Mouse (Mus musculus): ENCODE measurements around the gene Ropn1l.

The Ropn1l gene

DNA sequence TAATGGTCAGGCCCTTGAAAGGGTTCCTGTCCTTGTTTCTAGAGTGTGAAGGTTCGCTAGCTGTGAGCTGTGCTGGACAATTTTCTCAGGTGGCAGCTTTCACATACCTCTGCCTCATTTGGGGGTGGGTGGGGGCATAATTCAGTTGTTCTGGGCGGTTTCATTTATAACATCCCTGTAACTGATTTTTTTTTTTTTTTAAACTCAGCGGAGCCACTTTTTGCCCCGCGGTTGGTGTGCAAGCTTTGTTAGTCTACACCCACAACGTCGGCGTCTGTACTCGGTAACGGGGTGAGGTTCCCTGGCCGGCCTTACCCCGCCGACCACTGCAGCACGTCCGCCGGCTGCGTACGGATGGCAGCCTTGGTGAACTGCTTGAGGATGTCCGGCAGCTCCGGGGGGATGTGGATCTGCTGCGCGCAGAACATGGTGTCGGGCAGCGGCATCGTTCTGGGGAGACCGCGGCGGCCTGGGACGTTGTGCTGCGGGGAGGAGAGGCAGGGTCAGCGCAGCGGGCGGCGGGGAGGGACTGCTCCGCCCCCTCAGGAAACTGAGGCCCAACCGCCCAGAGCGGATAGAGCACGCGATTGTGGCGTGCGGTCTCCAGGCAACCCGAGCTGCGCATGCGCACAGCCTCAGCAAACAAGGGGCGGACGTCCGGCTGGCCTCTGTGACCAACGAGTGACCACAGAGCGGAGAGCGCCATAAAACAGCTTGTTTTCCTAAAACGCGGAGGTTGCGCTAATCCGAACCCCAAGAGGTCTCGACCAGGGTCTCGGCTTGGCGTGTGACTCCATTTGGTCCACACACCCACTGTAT is at the start of gene Ropn1l:
Ropn1l (minus strand) TSS at position 640 of the 819 bp plus-strand sequence.
- DNase-seq (ENCODE audit: low read depth, low spot score), result peak; percentile 93

DNA sequence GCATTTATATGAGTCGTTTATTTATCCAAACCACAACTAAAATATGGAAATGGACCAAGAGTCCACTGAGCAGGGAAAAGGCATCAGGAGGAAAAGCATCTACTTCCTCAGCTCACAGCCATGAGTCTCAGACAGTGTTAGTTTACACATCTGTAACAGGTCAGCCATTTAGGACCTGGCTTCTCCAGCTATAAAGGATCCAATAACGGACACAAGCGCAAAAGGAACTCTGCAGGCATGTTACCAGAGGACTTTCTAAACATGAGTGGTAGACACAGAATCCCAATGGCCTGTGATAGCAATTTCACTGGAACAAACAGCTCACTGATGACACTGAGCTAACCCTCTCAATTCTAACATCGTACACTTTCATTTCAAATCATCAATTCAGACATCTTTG is 49.5 kb upstream of the Ropn1l start:
- DNase-seq (ENCODE audit: low read depth, low spot score), result peak; percentile 66

DNA sequence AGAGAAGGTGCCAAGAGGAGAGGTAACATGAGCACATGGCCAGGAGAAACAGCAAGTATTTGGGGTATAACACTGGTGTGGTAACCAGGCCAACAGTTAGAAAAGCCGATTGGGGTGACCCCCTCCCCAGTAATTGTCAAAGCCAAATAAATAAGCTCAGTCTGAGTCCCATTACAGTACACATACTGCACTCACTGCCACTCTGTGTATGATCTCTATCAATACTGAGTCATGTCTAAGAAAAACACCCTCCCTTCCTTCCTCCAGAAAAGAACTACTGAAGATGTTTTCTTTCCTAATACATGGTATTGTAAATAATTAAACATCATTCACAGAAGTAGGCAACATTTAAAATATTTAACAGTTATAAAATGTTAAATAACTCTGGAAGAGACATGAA is 48.8 kb upstream of the Ropn1l start:
- DNase-seq (ENCODE audit: low read depth, low spot score), result no peak

DNA sequence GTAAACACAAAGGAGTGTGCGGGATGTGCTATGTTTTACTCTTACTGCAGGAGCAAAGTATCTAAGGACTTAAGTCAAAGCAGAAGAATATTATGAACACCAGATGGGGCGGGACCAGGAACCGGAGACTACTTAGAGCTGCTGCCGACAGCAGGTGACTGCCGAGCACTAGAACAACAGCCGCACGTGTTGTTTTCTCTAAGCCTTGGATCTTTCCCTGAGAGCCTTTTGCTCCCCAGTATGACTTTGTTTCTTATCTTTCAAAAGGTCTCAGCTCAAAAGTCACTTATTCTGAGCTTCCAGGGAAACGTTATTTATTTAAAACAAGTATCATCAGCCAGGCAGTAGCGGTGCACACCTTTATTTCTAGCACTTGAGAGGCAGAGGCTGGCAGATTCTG is 41.3 kb upstream of the Ropn1l start:
- DNase-seq (ENCODE audit: low read depth, low spot score), result no peak

DNA sequence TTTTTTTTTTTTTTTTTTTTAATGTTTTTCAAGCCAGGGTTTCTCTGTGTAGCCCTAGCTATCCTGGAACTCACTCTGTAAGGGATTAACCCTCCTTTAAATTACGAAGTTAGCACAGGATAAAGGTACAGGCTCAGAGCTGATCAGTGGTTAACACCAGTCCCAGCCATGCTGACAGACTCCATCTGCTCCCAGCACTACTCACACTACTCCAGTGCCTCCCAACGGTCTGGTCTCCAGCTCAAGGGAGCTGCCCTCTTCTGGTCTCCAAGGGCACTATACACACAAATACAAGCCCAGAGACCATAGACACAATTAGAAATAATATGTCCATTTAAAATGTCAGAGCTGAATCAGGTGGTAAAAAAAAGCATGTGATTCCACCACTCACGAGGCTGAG is 40.8 kb upstream of the Ropn1l start:
- no peak for DNase-seq (ENCODE audit: low read depth, low spot score)

DNA sequence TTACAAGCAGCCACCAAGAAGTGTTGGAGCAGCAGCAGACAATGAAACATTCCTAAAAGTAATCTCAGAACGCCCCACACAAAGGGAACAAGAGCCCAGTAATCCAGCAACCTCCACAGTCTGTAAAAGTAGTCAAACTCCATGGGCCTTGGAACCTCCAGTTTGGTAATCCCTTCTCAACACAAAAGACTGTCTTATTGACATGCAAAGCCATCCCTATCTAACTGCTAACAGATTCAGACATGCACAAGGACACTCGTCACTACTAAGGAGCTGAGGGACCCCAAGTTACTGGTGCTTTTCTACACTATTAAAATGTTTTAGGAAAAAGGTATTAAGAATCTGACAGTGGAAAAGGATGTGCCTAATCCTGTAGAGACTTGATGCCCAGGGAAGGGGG is 33.9 kb upstream of the Ropn1l start:
- no peak for DNase-seq (ENCODE audit: low read depth, low spot score)

DNA sequence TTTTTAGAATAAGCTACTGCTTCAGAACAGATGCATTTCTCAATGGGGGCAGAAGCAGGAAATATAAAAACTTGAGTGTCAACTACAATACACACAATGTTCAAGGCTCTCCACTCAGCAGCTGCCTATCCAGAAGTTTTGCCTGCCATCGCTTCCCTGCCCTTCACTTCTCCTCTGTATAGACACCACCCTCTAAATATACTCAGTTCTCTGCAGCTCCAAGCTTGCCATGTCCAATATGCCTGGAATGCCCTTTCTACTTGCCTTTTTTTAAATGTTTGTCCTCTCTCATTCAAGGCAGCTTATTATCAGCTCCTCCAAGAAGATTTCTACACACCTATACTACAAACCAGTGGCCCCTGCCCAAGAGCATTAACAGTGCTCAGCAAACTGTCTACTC is 23.1 kb upstream of the Ropn1l start:
- DNase-seq (ENCODE audit: low read depth, low spot score), result no peak

DNA sequence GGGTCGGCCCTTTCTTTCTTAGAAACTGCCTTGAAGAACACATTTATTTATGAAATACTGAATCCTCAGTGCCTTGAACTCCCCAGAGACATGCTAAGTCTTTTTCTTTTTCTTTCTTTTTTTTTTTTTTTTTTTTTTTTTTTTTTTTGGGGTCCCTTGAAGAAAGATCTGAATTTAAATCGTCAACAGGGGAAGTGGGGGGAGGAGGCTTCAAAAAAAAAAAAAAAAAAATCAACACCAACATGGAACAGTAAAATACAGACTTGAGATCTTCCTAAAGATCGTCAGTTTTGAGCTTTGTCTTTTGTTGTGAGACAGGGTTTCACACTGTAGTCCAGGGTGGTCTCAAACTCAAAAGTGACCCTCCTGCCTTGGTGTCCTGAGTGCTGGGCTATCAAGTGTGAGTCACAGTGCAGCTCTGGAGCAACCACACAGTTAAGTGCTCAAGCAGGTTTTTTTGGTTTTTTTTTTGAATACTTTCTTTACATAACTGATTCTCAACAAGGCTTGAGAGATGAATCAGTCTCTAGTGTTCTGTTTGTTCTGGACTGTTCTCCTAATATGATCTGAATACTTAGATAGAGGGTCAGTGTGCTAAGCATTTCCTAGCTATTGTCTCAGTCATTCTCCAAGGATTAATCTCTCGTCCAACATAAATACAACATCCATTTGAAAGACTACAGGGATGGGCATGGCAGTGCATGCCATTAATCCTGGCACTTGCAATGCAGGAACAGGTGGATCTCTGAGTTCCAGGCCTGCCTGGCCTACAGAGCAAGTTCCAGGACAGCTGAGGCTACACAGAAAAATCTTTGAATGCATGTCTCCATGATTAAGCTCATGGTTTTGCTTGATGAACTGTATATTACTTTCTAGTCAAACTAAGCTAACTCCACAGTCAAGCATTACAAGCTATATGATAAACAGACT is 19.4 kb upstream of the Ropn1l start:
- DNase-seq (ENCODE audit: low read depth, low spot score), result no peak

DNA sequence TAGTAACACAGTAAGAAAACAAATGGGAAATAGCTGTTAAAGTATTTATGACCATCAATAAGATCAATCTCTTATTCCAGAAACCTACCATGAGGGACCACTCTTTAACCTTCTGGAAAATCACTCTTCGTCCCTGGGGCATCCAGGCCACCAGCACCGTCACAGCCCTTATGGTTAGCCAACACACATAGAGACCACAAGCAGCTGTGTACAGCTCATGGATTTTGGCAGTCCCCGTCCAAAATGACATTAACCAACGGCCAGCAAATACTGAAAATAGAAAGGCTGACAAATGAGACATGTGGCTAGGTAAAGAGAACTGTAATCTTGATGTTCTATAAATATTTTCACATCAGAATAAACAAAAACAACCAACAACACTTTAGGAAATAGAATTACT is 18.0 kb upstream of the Ropn1l start:
- DNase-seq (ENCODE audit: low read depth, low spot score), result peak; percentile 48

DNA sequence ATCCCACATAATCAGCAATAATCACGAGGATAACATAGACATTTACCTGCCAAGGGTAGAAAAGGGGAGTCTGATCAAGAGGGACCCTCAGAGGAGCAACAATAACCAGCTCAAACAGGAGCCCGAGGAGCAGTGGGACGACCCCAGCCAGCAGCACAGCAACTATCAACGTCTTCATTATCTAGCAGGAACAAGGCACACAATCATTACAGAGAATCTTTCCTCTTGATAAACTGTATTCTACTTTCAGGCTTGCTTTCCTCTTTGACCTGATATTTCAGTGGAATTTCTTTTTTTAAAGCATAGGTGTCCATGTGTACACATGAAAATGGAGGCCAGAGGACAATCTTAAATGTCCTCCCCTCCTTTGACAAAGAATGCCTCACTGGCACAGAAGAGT is 16.0 kb upstream of the Ropn1l start:
- DNase-seq (ENCODE audit: low read depth, low spot score), result no peak

DNA sequence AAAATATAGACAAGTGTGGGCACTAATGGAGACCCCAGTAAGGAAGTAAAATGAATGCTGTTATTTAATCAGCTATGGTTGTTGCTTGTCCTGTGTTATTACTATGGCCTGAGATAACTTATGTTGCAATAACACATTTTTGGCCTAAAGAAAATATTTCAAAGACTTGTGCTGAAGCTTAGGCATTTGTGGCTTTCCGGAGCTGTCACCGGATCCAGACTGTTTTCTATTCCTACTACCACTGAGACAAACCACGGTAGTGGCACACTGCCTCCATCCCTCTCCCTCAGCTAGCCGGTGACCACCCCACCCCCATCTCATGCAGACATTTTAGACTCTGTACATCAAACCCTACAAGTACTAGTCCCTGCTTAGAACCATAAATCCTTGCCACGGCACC is 15.3 kb upstream of the Ropn1l start:
- DNase-seq (ENCODE audit: low read depth, low spot score), result no peak

DNA sequence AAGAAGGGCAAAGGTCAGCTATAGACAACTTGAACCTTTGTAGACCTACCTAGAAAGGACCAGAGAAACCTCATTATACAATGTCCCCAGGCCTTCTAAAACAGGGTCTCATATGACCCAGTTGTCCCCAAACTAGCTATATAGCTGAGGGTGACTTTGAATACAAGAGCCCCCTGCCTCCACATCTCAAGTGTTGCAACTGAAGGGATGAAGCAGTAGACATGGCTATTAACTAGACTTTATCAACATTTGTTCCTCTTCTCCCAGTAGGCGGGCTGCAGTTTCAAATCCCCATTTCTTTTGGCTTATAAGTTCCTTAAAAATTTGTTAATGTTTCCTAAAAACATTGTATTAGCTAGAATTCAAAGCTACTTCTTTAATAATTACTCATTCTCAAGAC is 13.2 kb upstream of the Ropn1l start:
- DNase-seq (ENCODE audit: low read depth, low spot score), result no peak

DNA sequence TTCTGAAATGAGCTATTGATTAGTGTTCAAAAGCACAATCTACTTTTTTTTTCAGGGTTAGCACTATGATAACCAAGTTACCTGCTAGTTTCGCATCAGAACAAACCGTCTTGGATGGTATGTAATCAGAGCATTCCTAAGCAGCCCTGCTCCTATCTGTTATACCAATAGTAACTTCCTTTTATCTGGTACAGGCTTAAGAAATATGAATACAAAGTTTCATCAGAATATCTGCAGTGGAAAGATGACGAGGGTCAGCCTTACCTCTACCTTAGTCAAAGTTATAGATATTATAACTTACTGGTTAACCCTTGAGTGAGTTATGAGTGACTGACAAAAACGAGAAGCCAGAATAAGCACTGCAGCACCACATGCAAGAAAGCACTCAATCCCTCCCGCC is 12.8 kb upstream of the Ropn1l start:
- DNase-seq (ENCODE audit: low read depth, low spot score), result no peak

DNA sequence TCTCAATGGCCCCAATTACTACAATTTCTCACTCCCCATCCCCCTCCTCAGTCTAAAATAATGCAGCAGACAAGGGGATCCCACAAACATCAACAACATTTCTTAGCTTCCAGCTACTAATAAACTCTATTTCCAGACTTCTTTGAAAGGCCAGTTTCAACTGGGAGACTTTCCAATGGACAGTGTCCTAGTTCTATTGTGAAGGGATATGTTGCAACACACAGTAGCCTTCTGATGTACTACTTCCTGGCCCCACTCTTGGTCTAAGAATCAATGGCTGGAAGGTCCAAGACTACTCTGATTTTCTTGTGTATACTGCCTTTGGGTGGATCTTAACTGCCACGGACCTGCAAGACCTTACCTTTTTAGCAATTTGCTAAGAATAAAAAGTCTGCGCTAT is 12.3 kb upstream of the Ropn1l start:
- no peak for DNase-seq (ENCODE audit: low read depth, low spot score)

DNA sequence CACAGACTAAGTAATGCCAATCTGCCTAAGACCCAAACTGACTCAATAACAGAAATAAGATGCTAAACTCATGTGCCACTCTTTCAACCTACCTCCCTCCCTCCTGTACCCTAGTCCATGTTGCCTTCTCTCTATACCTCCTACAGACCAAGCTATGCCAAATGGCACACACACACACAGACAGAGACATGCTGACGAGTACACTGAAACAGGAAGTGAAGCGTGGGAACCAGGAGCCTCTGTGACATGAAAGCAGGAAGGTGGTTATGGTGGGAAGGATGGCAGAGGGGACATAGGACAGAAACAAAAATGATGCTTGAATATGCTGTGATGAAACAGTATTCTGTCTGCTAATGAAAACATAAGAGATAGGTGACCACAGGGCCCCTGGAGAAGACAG is 7.0 kb upstream of the Ropn1l start:
- DNase-seq (ENCODE audit: low read depth, low spot score), result no peak

DNA sequence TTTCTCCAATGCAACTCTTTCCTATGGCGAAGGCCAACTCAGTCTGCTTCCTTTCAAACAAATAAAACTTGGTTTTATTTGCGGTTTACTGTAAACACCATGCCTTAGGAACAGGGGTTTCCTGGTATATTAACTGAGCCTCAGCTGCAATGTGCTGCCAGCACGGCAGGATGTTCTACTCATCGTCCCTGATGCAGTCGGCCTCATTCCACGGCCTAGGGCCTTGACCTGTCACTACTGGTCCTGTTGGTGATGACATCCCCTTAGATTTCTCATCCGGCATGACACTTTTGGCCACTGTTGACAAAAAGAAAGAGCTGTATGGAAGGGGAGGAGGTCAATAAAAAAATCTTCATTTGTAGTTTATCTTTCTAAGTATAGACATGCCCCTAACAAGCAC is 4.5 kb upstream of the Ropn1l start:
- no peak for DNase-seq (ENCODE audit: low read depth, low spot score)

DNA sequence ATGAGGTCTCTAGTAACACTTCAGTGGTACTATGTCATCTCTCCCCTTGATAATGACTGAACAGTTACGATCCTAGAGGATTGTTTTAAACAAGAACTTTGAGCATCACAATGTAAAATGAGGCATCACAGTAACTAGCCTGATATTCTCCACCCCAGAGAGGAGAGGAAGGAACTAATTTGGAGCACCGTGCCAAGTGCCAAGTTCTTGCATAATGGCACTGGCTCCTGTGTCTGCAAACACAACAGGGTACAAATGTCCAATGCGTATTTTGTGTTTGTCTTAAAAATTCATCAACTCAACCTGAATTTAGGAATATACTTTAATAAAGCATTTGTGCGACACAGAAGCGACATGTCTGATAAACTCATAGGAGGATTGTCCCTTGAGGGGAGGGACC is 2.8 kb upstream of the Ropn1l start:
- DNase-seq (ENCODE audit: low read depth, low spot score), result no peak

DNA sequence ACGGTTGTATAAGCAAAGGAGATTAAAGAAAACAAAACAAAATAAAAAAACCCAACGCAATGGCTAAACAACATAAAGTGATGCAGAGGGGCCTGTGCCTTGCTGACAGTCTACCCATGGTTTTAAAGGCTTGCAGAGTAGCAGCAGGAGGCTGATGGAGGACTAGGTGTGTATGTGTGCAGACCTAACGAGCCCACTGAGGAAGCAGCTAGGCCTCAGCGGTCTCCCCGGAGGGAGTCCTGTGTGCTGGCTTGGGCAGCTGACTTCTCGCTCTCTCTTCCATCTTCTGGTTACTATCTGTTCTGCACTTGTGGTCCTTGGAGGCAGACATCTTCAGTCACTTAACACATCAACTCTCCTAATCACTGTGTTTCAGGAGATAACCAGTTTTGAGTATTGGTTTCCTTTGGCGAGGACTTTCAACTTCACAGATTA is 1.3 kb upstream of the Ropn1l start:
- DNase-seq (ENCODE audit: low read depth, low spot score), result no peak

DNA sequence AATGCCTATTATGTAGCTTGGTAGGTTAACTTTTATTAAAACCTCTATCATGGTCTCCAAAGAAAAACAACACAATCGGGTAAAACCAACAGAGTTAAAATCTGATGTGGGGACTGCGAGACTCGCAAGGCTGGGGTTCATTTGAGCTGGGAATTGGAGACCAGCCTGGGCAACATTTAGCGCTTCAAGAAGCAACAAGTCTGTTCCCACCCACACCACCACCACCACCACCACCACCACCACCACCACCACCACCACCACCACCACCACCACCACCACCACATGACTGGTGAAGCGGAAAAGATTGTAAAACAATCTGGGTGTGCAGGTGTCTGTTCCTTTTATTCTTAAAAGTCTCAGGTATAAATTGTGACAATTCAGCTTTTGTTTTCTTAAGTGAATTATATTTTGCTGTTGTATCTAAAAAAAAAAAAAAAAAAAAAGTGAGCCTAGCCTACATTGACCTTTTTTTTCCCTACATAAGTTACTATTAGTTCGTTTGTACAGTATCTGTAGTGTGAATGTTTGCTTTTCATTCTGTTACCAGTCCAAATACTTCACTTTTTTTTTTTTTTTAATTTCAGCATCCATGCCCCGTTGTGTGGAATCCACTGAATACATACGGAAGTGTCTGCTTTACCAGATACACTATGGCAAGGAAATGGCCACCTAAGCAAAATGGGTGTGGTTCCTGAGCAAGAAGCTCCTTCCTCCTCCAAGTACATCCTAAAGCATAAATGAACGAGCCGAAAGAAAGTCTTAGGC is 741 bp upstream of the Ropn1l start:
- no peak for DNase-seq (ENCODE audit: low read depth, low spot score)

DNA sequence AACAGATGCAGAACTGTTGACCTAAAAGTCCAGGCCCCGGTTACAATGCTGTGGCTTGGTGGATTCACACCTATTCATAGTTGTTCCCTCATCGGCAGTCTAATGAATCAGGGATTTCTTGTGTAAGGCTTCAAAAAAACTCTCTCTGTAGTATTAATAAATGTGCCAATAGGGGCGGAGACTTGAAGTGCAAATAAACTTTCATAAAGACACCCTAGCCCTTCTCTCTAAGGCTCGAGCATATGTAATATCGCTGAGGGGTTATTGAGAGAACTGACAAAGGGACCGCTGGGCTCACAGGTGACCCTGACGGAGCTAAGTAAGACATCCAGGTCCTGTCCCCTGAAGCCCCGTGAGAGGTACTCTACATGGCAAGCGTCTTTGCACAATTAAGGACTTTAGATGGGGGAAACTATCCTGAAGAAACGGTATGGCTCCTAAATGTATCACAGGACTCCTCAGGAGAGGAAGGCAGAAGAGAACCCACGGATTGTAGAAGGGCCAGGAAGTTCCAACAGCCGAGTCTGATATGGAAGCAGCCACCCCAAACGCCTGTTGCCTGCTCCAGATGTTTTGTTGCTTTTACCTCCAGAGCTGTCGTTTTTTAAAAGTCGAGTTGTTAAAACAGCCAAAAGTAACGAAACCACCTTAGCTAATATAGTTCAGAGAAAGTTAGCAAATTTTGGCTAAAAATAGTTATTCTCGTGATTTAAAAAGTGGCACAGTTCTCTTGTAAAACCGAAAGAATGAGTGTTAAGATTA is 1.0 kb downstream of the Ropn1l start:
- no peak for DNase-seq (ENCODE audit: low read depth, low spot score)

DNA sequence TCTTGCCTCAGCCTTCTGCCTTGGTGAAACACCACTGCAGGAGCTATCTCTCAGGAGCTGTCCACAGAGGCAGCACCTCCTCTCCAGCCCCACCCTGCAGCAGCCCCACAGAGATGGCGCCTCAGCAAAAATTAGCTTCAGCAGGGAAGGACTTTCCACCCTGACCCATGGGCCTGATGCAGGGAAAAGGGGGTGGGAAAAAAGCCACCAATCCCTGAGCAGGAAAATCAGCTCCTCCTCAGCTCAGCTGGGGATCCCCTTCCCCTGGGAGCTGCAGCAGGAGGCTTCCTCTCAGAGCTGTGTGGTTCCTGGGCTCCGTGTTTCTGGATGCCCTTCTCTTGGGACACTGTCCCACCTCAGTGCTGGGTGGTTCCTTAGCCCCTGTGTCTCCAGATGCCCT is 3.8 kb downstream of the Ropn1l start:
- DNase-seq (ENCODE audit: low read depth, low spot score), result no peak

Measured in skeletal muscle tissue, adult 2 months (tissue).